Mouse (Mus musculus) cortical plate, adult 2 months (tissue): ENCODE measurements around the gene Pcgf5. TPM values are rescaled to one million over a fixed set of nuclear protein-coding genes. Genes with fewer than 3 reads are reported as not detected.

Experiments used
- H3K27ac ChIP-seq: fragments of 200-500 bp; 2 replicates; pipeline ENCODE4 v1.5.1; 2012; ENCODE audit warnings: low read length, control low read depth, inconsistent platforms; ENCODE audit not compliant: insufficient read depth
- H3K4me1 ChIP-seq: fragments of 200-500 bp; 2 replicates; pipeline ENCODE4 v1.6.1; 2011; ENCODE audit warnings: low read length; ENCODE audit not compliant: control insufficient read depth, insufficient read depth
- H3K4me3 ChIP-seq: fragments of 200-500 bp; 2 replicates; pipeline ENCODE4 v1.5.1; 2011; ENCODE audit warnings: mild to moderate bottlenecking, low read length, control low read depth; ENCODE audit not compliant: insufficient read depth
- CTCF ChIP-seq: fragments of 200-500 bp; IDR thresholded peaks from 2 replicates; pipeline ENCODE4 v1.5.1; 2011; ENCODE audit warnings: mild to moderate bottlenecking, control low read depth, low read length; ENCODE audit not compliant: insufficient read depth; ENCODE audit errors: extremely low read depth
- POLR2A ChIP-seq: fragments of 200-500 bp; IDR thresholded peaks from 2 replicates; pipeline ENCODE4 v1.6.1; 2011; ENCODE audit warnings: mild to moderate bottlenecking, low read length, control low read depth; ENCODE audit not compliant: insufficient read depth; ENCODE audit errors: extremely low read depth
- polyA plus RNA-seq: library from polyadenylated mRNA; depleted of rRNA; stranded (reverse); fragments of >200 nt; gene quantifications from 2 replicates; pipeline ENCODE4 v1.2.3, GENCODE M21; 2012; rRNA removed

Gene Pcgf5
- 13.9 and 14.4 TPM in 2 replicates for polyA plus RNA-seq

GRCm38 (mm10) chr19:36348161-36348800 lies at the start of gene Pcgf5:
TSS of gene Pcgf5 (plus strand) at chr19:36348309.
- H3K4me1 ChIP-seq, result no peaks in the 10 kb centered on the region
- peak within 1 kb of the TSS; percentile 97 for H3K27ac ChIP-seq
- peak within 1 kb of the TSS; percentile 57 for H3K4me3 ChIP-seq
- TF ChIP-seq POLR2A (no peak), CTCF (no peak)

- no peak overlapping the region for H3K27ac ChIP-seq
- TF ChIP-seq POLR2A, result no peak
- TF ChIP-seq CTCF, result no peak
- H3K4me1 ChIP-seq, result no peaks in the 10 kb centered on the region
- no peak overlapping the region for H3K4me3 ChIP-seq
These were observed 42.6 kb upstream of the Pcgf5 start for GRCm38 (mm10) chr19:36305542-36305941.

- Histone ChIP-seq H3K27ac (no peak overlapping the region), H3K4me1 (peaks cover 2% of the 10 kb centered on the region; the same call in 1 of the 2 replicates), H3K4me3 (no peak overlapping the region)
- TF ChIP-seq POLR2A (no peak), CTCF (no peak)
These were observed 34.1 kb upstream of the Pcgf5 start for GRCm38 (mm10) chr19:36314010-36314409.

- no peak for TF ChIP-seq POLR2A
- TF ChIP-seq CTCF, result no peak
- H3K27ac ChIP-seq, result no peak overlapping the region
- no peak overlapping the region for H3K4me3 ChIP-seq
- no peaks in the 10 kb centered on the region; the same call in 1 of the 2 replicates for H3K4me1 ChIP-seq
These were observed 28.4 kb upstream of the Pcgf5 start for GRCm38 (mm10) chr19:36319735-36320134.

- no peak overlapping the region for H3K27ac ChIP-seq
- no peaks in the 10 kb centered on the region for H3K4me1 ChIP-seq
- no peak overlapping the region for H3K4me3 ChIP-seq
- no peak for TF ChIP-seq POLR2A
- TF ChIP-seq CTCF, result no peak
These were observed 27.0 kb upstream of the Pcgf5 start for GRCm38 (mm10) chr19:36321066-36321465.

GRCm38 (mm10) chr19:36323326-36323725 lies 24.8 kb upstream of the Pcgf5 start:
- no peak for TF ChIP-seq POLR2A
- no peak for TF ChIP-seq CTCF
- Histone ChIP-seq H3K27ac (no peak overlapping the region), H3K4me1 (no peaks in the 10 kb centered on the region), H3K4me3 (no peak overlapping the region)

GRCm38 (mm10) chr19:36328678-36329077 lies 19.4 kb upstream of the Pcgf5 start:
- Histone ChIP-seq H3K4me3 (no peak overlapping the region), H3K27ac (no peak overlapping the region)
- TF ChIP-seq POLR2A (no peak), CTCF (no peak)

GRCm38 (mm10) chr19:36347376-36347775 lies 733 bp upstream of the Pcgf5 start:
- H3K4me3 ChIP-seq, result peak overlapping the region; percentile 57; the same call in 1 of the 2 replicates
- TF ChIP-seq POLR2A (no peak), CTCF (no peak)
- no peak overlapping the region for H3K27ac ChIP-seq
- H3K4me1 ChIP-seq, result no peaks in the 10 kb centered on the region

More at GRCm38 (mm10) chr19:36328678-36329077, 19.4 kb upstream of the Pcgf5 start:
- no peaks in the 10 kb centered on the region for H3K4me1 ChIP-seq

GRCm38 (mm10) chr19:36347831-36348160 lies 313 bp upstream of the Pcgf5 start:
- Histone ChIP-seq H3K4me3 (peak overlapping the region; percentile 57), H3K27ac (peak overlapping the region; percentile 97)
- TF ChIP-seq CTCF, result no peak
- TF ChIP-seq POLR2A, result no peak

GRCm38 (mm10) chr19:36348801-36349486 lies 835 bp downstream of the Pcgf5 start:
- peak overlapping the region; percentile 57 for H3K4me3 ChIP-seq
- H3K27ac ChIP-seq, result peak overlapping the region; percentile 97
- H3K4me1 ChIP-seq, result no peaks in the 10 kb centered on the region
- TF ChIP-seq CTCF, result no peak
- TF ChIP-seq POLR2A, result no peak

More at GRCm38 (mm10) chr19:36347831-36348160, 313 bp upstream of the Pcgf5 start:
- H3K4me1 ChIP-seq, result no peaks in the 10 kb centered on the region
